Mouse (Mus musculus) stomach, postnatal 0 days (tissue): ENCODE results near the gene Icmt. TPM values are rescaled to one million over a fixed set of nuclear protein-coding genes. Genes with fewer than 3 reads are reported as not detected.

Experiments
- ATAC-seq: fragments of 200-750 bp; cut with Nextera tagmentation; 2 replicates; pipeline ENCODE4 v1.8.0; 2017; ENCODE audit not compliant: low FRiP score, low TSS enrichment
- DNase-seq: peaks from one replicate; pipeline ENCODE4 v3.0.0-alpha.2; 2016; ENCODE audit warnings: low spot score
- H3K27ac ChIP-seq: fragments of 300-500 bp; sonication (generic); replicated peaks from 2 replicates; pipeline ENCODE4 v1.5.1; 2014; ENCODE audit warnings: mild to moderate bottlenecking, control low read depth
- H3K27me3 ChIP-seq: fragments of 300-500 bp; sonication (generic); 2 replicates; pipeline ENCODE4 v1.6.1; 2014; ENCODE audit warnings: low read length; ENCODE audit not compliant: control insufficient read depth, insufficient read depth
- H3K36me3 ChIP-seq: fragments of 300-500 bp; sonication (generic); 2 replicates; pipeline ENCODE4 v1.6.1; 2014; ENCODE audit warnings: low read length, mixed read lengths; ENCODE audit not compliant: control insufficient read depth, insufficient read depth
- H3K4me1 ChIP-seq: fragments of 300-500 bp; sonication (generic); replicated peaks from 2 replicates; pipeline ENCODE4 v1.6.1; 2014; ENCODE audit warnings: antibody characterized with exemption; ENCODE audit not compliant: control insufficient read depth, insufficient read depth
- H3K4me2 ChIP-seq: fragments of 300-500 bp; sonication (generic); replicated peaks from 2 replicates; pipeline ENCODE4 v1.6.1; 2014; ENCODE audit warnings: low read depth, mild to moderate bottlenecking, control low read depth, moderate library complexity
- H3K4me3 ChIP-seq: fragments of 300-500 bp; sonication (generic); 2 replicates; pipeline ENCODE4 v1.5.1; 2014; ENCODE audit warnings: low read depth, low read length, control low read depth
- H3K9ac ChIP-seq: fragments of 300-500 bp; sonication (generic); 2 replicates; pipeline ENCODE4 v1.6.1; 2014; ENCODE audit warnings: mild to moderate bottlenecking, low read length, control low read depth, mixed read lengths
- H3K9me3 ChIP-seq: fragments of 300-500 bp; sonication (generic); 2 replicates; pipeline ENCODE4 v1.6.1; 2016; ENCODE audit warnings: low read length; ENCODE audit not compliant: control insufficient read depth
- CTCF ChIP-seq: IDR thresholded peaks from 2 replicates; pipeline ENCODE4 v1.5.1; 2016; ENCODE audit warnings: antibody characterized with exemption, low read depth, mild to moderate bottlenecking, moderate library complexity
- EP300 ChIP-seq: optimal IDR thresholded peaks from 2 replicates; pipeline ENCODE3; 2016; ENCODE audit warnings: antibody characterized with exemption
- WGBS: fragments of 180-500 bp; shearing (Covaris S2); extraction: QIAGEN DNeasy Blood & Tissue Kit; methylation state at CpG from one replicate; pipeline ENCODE4 v1.1.7; 2014; 5-methylcytosine and 5-hydroxymethylcytosine counted together
- polyA plus RNA-seq: library from polyadenylated mRNA; unstranded; fragments of >200 nt; fragmentation: Nextera tagmentation; extraction: Ambion mirVana; gene quantifications from 2 replicates; pipeline ENCODE4 v1.2.1, GENCODE M21; 2015

Icmt gene
- polyA plus RNA-seq, 1 experiment from 2014 or later: 10.2 TPM

GRCm38 (mm10) chr4:152276389-152277347 is 20.4 kb upstream of the Icmt start:
- no peak overlapping the region for H3K4me3 ChIP-seq
- H3K27ac ChIP-seq: no peak overlapping the region
- TF ChIP-seq EP300: no peak
- peak; percentile 74 for TF ChIP-seq CTCF
- no peak for ATAC-seq
- H3K36me3 ChIP-seq: no peaks in the 10 kb centered on the region
- H3K4me2 ChIP-seq: no peak overlapping the region
- H3K27me3 ChIP-seq: no peaks in the 10 kb centered on the region; the same call in 1 of the 2 replicates
- H3K9ac ChIP-seq: no peak overlapping the region
- peak; percentile 39 for DNase-seq
- 58% methylated on average over 10 of the region's 10 CpGs for WGBS
- H3K4me1 ChIP-seq: no peaks in the 10 kb centered on the region; the same call in none of the 2 replicates
- no peaks in the 10 kb centered on the region for H3K9me3 ChIP-seq

DNA sequence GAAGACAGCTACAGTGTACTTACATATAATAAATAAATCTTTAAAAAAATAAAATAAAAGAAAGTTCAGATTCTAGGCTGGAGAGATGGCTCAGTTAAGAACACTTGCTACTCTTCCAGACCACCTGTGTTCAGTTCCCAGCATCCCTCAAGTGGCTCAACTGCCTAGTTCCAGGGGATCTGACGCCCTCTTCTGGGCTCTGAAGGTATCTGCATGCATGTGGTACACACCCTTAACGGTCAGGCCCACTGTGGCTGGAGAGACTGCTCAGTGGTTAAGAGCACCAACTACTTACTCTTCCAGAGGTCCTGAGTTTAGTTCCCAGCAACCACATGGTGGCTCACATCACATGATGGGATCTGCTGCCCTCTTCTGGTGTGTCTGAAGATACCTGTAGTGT is 19.1 kb upstream of the Icmt start:
- no peak for TF ChIP-seq EP300
- peak; percentile 24; the same call in 1 of the 2 replicates for TF ChIP-seq CTCF
- H3K9ac ChIP-seq: no peak overlapping the region
- H3K9me3 ChIP-seq: no peaks in the 10 kb centered on the region
- H3K4me2 ChIP-seq: no peak overlapping the region
- no peaks in the 10 kb centered on the region; the same call in 1 of the 2 replicates for H3K4me1 ChIP-seq
- no peak for ATAC-seq
- DNase-seq: no peak
- H3K36me3 ChIP-seq: no peaks in the 10 kb centered on the region
- H3K4me3 ChIP-seq: no peak overlapping the region
- WGBS: 65% methylated on average over 2 of the region's 2 CpGs
- no peak overlapping the region for H3K27ac ChIP-seq
- no peaks in the 10 kb centered on the region; the same call in 1 of the 2 replicates for H3K27me3 ChIP-seq

- WGBS: 87% methylated on average over 23 of the region's 23 CpGs
- DNase-seq: no peak
- Histone ChIP-seq H3K27ac (no peak overlapping the region), H3K36me3 (no peaks in the 10 kb centered on the region), H3K4me1 (no peaks in the 10 kb centered on the region), H3K27me3 (no peaks in the 10 kb centered on the region; the same call in 1 of the 2 replicates), H3K4me3 (no peak overlapping the region), H3K9me3 (no peaks in the 10 kb centered on the region), H3K4me2 (no peak overlapping the region), H3K9ac (no peak overlapping the region)
- TF ChIP-seq CTCF: no peak
- no peak for TF ChIP-seq EP300
- no peak for ATAC-seq
These were observed 18.0 kb upstream of the Icmt start for GRCm38 (mm10) chr4:152278986-152279385.

DNA sequence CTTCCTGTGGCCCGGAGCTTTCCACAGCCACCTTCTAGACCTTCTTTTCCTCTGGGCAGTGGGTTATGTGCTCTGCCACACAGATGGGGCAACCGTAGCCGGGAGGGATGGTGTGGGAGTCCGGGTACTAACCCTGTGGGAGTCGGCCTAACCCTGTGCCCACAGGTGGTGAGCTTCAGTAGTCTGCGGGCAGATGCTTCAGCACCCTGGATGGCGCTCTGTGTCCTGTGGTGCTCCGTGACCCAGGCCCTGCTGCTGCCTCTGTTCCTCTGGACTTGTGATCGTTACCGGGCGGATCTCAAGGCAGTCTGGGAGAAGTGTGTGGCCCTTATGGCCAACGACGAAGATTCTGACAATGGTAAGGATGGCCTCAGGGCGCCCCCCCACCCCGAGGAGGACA is 15.4 kb upstream of the Icmt start:
- WGBS: 65% methylated on average over 15 of the region's 15 CpGs
- no peak overlapping the region for H3K9ac ChIP-seq
- no peak overlapping the region for H3K4me3 ChIP-seq
- H3K4me1 ChIP-seq: no peaks in the 10 kb centered on the region
- H3K27ac ChIP-seq: no peak overlapping the region
- DNase-seq: no peak
- H3K4me2 ChIP-seq: no peak overlapping the region
- no peak for ATAC-seq
- H3K27me3 ChIP-seq: peaks cover 6% of the 10 kb centered on the region; the same call in 1 of the 2 replicates
- H3K36me3 ChIP-seq: no peaks in the 10 kb centered on the region
- TF ChIP-seq EP300: no peak
- TF ChIP-seq CTCF: no peak
- no peaks in the 10 kb centered on the region for H3K9me3 ChIP-seq

DNA sequence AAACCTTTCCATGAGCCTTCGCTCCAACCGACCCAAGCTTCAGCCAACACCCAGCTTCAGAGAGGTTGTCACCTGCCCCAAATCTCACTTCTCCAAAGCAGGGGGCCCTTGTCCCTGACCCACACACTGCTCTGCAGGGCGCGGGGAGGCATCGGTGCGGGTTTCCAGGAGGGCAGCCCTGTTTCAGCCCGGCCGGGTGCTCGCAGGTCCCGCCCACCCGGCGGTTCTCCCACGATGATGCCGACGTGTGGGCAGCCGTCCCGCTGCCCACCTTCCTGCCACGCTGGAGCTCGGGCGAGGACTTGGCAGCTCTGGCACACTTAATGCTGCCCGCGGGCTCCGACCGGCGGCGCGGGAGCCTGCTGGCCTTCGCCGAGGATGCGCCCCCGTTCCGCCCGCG is 14.3 kb upstream of the Icmt start:
- peak overlapping the region; percentile 42 for H3K4me2 ChIP-seq
- ATAC-seq: no peak
- no peak overlapping the region for H3K27ac ChIP-seq
- H3K9me3 ChIP-seq: no peaks in the 10 kb centered on the region
- TF ChIP-seq CTCF (no peak), EP300 (no peak)
- H3K27me3 ChIP-seq: peaks cover 15% of the 10 kb centered on the region; the same call in 1 of the 2 replicates
- no peak overlapping the region for H3K9ac ChIP-seq
- WGBS: 19% methylated on average over 34 of the region's 34 CpGs
- H3K4me1 ChIP-seq: no peaks in the 10 kb centered on the region
- no peaks in the 10 kb centered on the region for H3K36me3 ChIP-seq
- no peak for DNase-seq
- peak overlapping the region; percentile 22 for H3K4me3 ChIP-seq
